Mouse (Mus musculus) MEL (cell line): Measurements from ENCODE around the gene Serpinb13. TPM values are rescaled to one million over a fixed set of nuclear protein-coding genes. Genes with fewer than 3 reads are reported as not detected.

Experiments used
- DNase-seq: peaks from one replicate; pipeline ENCODE4 v3.0.0; 2011; ENCODE audit warnings: low read depth, low spot score
- H3K27ac ChIP-seq: 2 replicates; pipeline ENCODE4 v1.5.1; 2012; ENCODE audit warnings: low read depth, mild to moderate bottlenecking, control low read depth, low read length, moderate library complexity; ENCODE audit not compliant: control insufficient read depth
- H3K27me3 ChIP-seq, 2 experiments: fragments of 150-350 bp in 1 of 2; sonication (generic) in 1 of 2; 2 replicates each; pipeline ENCODE4 v1.6.1; 2012; ENCODE audit warnings: low read length in 2 of 2, mild to moderate bottlenecking in 2 of 2, improper control_type of control experiment in 1 of 2, moderate library complexity in 1 of 2; ENCODE audit not compliant: insufficient read depth in 2 of 2, control insufficient read depth in 1 of 2
- H3K36me3 ChIP-seq, 2 experiments: 2 replicates each; pipeline ENCODE4 v1.6.1; 2012 to 2014; ENCODE audit warnings: low read length in 2 of 2, improper control_type of control experiment in 1 of 2, inconsistent platforms in 1 of 2, mild to moderate bottlenecking in 1 of 2; ENCODE audit not compliant: insufficient read depth in 2 of 2, control insufficient read depth in 1 of 2
- H3K4me1 ChIP-seq, 2 experiments: fragments of 150-350 bp in 1 of 2; sonication (generic) in 1 of 2; 2 replicates each; pipeline ENCODE4 v1.6.1; 2012; ENCODE audit warnings: low read length in 2 of 2, improper control_type of control experiment in 1 of 2, mild to moderate bottlenecking in 1 of 2; ENCODE audit not compliant: insufficient read depth in 2 of 2, control insufficient read depth in 1 of 2
- H3K4me3 ChIP-seq, 2 experiments: fragments of 150-350 bp in 1 of 2; sonication (generic) in 1 of 2; 2 replicates each; pipeline ENCODE4 v1.5.1; 2012; ENCODE audit warnings: low read depth in 2 of 2, low read length in 2 of 2, mild to moderate bottlenecking in 2 of 2, moderate library complexity in 2 of 2, control low read depth in 1 of 2, improper control_type of control experiment in 1 of 2; ENCODE audit not compliant: control insufficient read depth in 1 of 2, insufficient read depth in 1 of 2
- H3K79me2 ChIP-seq: 2 replicates; pipeline ENCODE4 v1.6.1; 2012; ENCODE audit warnings: mild to moderate bottlenecking, low read length, moderate library complexity; ENCODE audit not compliant: control insufficient read depth, poor library complexity, insufficient read depth
- H3K9ac ChIP-seq: 2 replicates; pipeline ENCODE4 v1.6.1; 2012; ENCODE audit warnings: low read depth, mild to moderate bottlenecking, control low read depth, low read length, moderate library complexity; ENCODE audit not compliant: control insufficient read depth, poor library complexity, severe bottlenecking
- H3K9me3 ChIP-seq: fragments of 150-350 bp; sonication (generic); replicated peaks from 2 replicates; pipeline ENCODE4 v1.6.1; 2012; ENCODE audit warnings: mild to moderate bottlenecking, low read length, improper control_type of control experiment, moderate library complexity; ENCODE audit not compliant: insufficient read depth
- CHD1 ChIP-seq: IDR thresholded peaks from 2 replicates; pipeline ENCODE4 v1.6.1; 2012; ENCODE audit warnings: low read depth, mild to moderate bottlenecking, inconsistent platforms, low read length, improper control_type of control experiment
- CTCF ChIP-seq, 3 experiments: IDR thresholded peaks in 2 of 3; conservative IDR thresholded peaks in 1 of 3; 2 replicates each; pipeline ENCODE4 v1.5.1; 2011 to 2012; ENCODE audit warnings: low read length in 3 of 3, low read depth in 2 of 3, mild to moderate bottlenecking in 2 of 3, improper control_type of control experiment in 1 of 3, inconsistent platforms in 1 of 3, mixed read lengths in 1 of 3, moderate library complexity in 1 of 3; ENCODE audit not compliant: control insufficient read depth in 1 of 3, insufficient read depth in 1 of 3, poor library complexity in 1 of 3, severe bottlenecking in 1 of 3
- ELF1 ChIP-seq: IDR thresholded peaks from 2 replicates; pipeline ENCODE4 v1.6.1; 2014; ENCODE audit warnings: low read depth, mild to moderate bottlenecking, inconsistent platforms, low read length, improper control_type of control experiment, moderate library complexity
- GATA1 ChIP-seq: IDR thresholded peaks from 2 replicates; pipeline ENCODE4 v1.6.1; 2011; ENCODE audit warnings: low read depth, low read length, improper control_type of control experiment
- HCFC1 ChIP-seq: IDR thresholded peaks from 2 replicates; pipeline ENCODE4 v1.6.1; 2012; ENCODE audit warnings: low read depth, mild to moderate bottlenecking, inconsistent platforms, low read length, improper control_type of control experiment, moderate library complexity
- KAT2A ChIP-seq: conservative IDR thresholded peaks from 2 replicates; pipeline ENCODE4 v1.6.1; 2012; ENCODE audit warnings: low read depth, low read length, improper control_type of control experiment, inconsistent platforms
- MAX ChIP-seq: IDR thresholded peaks from 2 replicates; pipeline ENCODE4 v1.6.1; 2011; ENCODE audit warnings: low read length, improper control_type of control experiment
- MYB ChIP-seq: IDR thresholded peaks from 2 replicates; pipeline ENCODE4 v1.6.1; 2011; ENCODE audit warnings: mild to moderate bottlenecking, low read depth, low read length, improper control_type of control experiment
- NRF1 ChIP-seq: IDR thresholded peaks from 2 replicates; pipeline ENCODE4 v1.6.1; 2014; ENCODE audit warnings: low read depth, mild to moderate bottlenecking, inconsistent platforms, low read length, improper control_type of control experiment, moderate library complexity; ENCODE audit not compliant: poor library complexity, insufficient read depth, severe bottlenecking
- POLR2A ChIP-seq, 2 experiments: IDR thresholded peaks; 2 replicates each; pipeline ENCODE4 v1.6.1; 2011 to 2012; ENCODE audit warnings: low read length in 2 of 2, mild to moderate bottlenecking in 2 of 2, control low read depth in 1 of 2, improper control_type of control experiment in 1 of 2, low read depth in 1 of 2, moderate library complexity in 1 of 2; ENCODE audit not compliant: control insufficient read depth in 1 of 2, insufficient read depth in 1 of 2, poor library complexity in 1 of 2
- POLR2AphosphoS5 ChIP-seq: IDR thresholded peaks from 2 replicates; pipeline ENCODE4 v1.6.1; 2012; ENCODE audit warnings: low read depth, borderline replicate concordance, mild to moderate bottlenecking, inconsistent platforms, low read length, moderate library complexity, mixed read lengths
- RAD21 ChIP-seq: IDR thresholded peaks from 2 replicates; pipeline ENCODE4 v1.6.1; 2011; ENCODE audit warnings: mild to moderate bottlenecking, low read depth, low read length, improper control_type of control experiment
- SIN3A ChIP-seq: IDR thresholded peaks from 2 replicates; pipeline ENCODE4 v1.6.1; 2012; ENCODE audit warnings: low read length, improper control_type of control experiment, inconsistent platforms
- SMC3 ChIP-seq: IDR thresholded peaks from 2 replicates; pipeline ENCODE4 v1.6.1; 2011; ENCODE audit warnings: low read depth, low read length, improper control_type of control experiment
- TBP ChIP-seq: IDR thresholded peaks from 2 replicates; pipeline ENCODE4 v1.8.0; 2011; ENCODE audit warnings: low read depth, low read length, improper control_type of control experiment
- TCF12 ChIP-seq: IDR thresholded peaks from 2 replicates; pipeline ENCODE4 v1.6.1; 2014; ENCODE audit warnings: low read depth, mild to moderate bottlenecking, inconsistent platforms, low read length, improper control_type of control experiment, moderate library complexity
- UBTF ChIP-seq: IDR thresholded peaks from 2 replicates; pipeline ENCODE4 v1.6.1; 2012; ENCODE audit warnings: low read depth, mild to moderate bottlenecking, inconsistent platforms, low read length, improper control_type of control experiment, moderate library complexity, borderline replicate concordance; ENCODE audit not compliant: insufficient read depth
- USF2 ChIP-seq, 2 experiments: IDR thresholded peaks; 2 replicates each; pipeline ENCODE4 v1.6.1; 2011 to 2012; ENCODE audit warnings: improper control_type of control experiment in 2 of 2, low read length in 2 of 2, borderline replicate concordance in 1 of 2, inconsistent platforms in 1 of 2, low read depth in 1 of 2, mild to moderate bottlenecking in 1 of 2; ENCODE audit not compliant: insufficient read depth in 1 of 2
- ZC3H11A ChIP-seq: IDR thresholded peaks from 2 replicates; pipeline ENCODE4 v1.6.1; 2012; ENCODE audit warnings: low read depth, mild to moderate bottlenecking, inconsistent platforms, low read length, improper control_type of control experiment
- ZMIZ1 ChIP-seq: IDR thresholded peaks from 2 replicates; pipeline ENCODE4 v1.6.1; 2012; ENCODE audit warnings: low read depth, mild to moderate bottlenecking, inconsistent platforms, low read length, improper control_type of control experiment, moderate library complexity
- polyA plus RNA-seq, 2 experiments: library from polyadenylated mRNA; stranded (reverse) in 1 of 2; unstranded in 1 of 2; fragments of >175 nt in 1 of 2; fragments of >200 nt in 1 of 2; gene quantifications; 2 replicates each; pipeline versions ENCODE4 v1.2.1 to v1.2.4; 2012; ENCODE audit warnings: low replicate concordance in 2 of 2, low read depth in 1 of 2; ENCODE audit not compliant: insufficient read length in 2 of 2, insufficient read depth in 1 of 2, missing spikeins in 1 of 2
- total RNA-seq: library from RNA; depleted of rRNA; stranded (reverse); fragments of 300-350 nt; gene quantifications from 2 replicates; pipeline ENCODE4 v1.2.3, GENCODE M21; 2012

Gene Serpinb13
- total and polyA plus RNA-seq, 3 experiments, result not detected

- H3K36me3 ChIP-seq, result peaks cover 0 to 2% of the 10 kb centered on the region in 2 experiments; a peak in 2 of 4 replicates
- no peaks in the 10 kb centered on the region for H3K79me2 ChIP-seq
- no peak for DNase-seq
- no peak within 1 kb of the TSS for H3K9ac ChIP-seq
- no peaks in the 10 kb centered on the region for H3K9me3 ChIP-seq
- H3K4me3 ChIP-seq, result no peak within 1 kb of the TSS
- peaks cover 0 to 5% of the 10 kb centered on the region in 2 experiments; a peak in 3 of 4 replicates for H3K4me1 ChIP-seq
- no peaks in the 10 kb centered on the region; a peak in 2 of 4 replicates for H3K27me3 ChIP-seq
- no peak for TF ChIP-seq ZC3H11A
- no peak for TF ChIP-seq POLR2AphosphoS5
- no peak for TF ChIP-seq UBTF
- TF ChIP-seq RAD21, result no peak
- TF ChIP-seq GATA1, result no peak
- no peak for TF ChIP-seq POLR2A (IDR thresholded peaks at IDR 0.05; ENCODE audit: control insufficient read depth in 1 of 2, insufficient read depth in 1 of 2, low read depth in 1 of 2, low read length in 2 of 2, poor library complexity in 1 of 2)
- TF ChIP-seq KAT2A, result no peak
- TF ChIP-seq CTCF (IDR thresholded peaks at IDR 0.05 in 2 of 3, conservative IDR thresholded peaks at IDR 0.05 in 1 of 3; ENCODE audit: control insufficient read depth in 1 of 3, insufficient read depth in 1 of 3, low read depth in 2 of 3, low read length in 3 of 3, poor library complexity in 1 of 3, severe bottlenecking in 1 of 3), result no peak
- TF ChIP-seq MYB, result no peak
- TF ChIP-seq HCFC1, result no peak
- no peak for TF ChIP-seq SIN3A
- TF ChIP-seq NRF1, result no peak
- H3K27ac ChIP-seq, result no peak within 1 kb of the TSS
Measured at GRCm38 (mm10) chr1:106934265-106934664, 46.5 kb upstream of the Serpinb13 start, which contains the start of gene Serpinb12. Gene Serpinb12, plus strand, starts transcription at chr1:106934449.

- TF ChIP-seq CTCF (IDR thresholded peaks at IDR 0.05 in 2 of 3, conservative IDR thresholded peaks at IDR 0.05 in 1 of 3; ENCODE audit: control insufficient read depth in 1 of 3, insufficient read depth in 1 of 3, low read depth in 2 of 3, low read length in 3 of 3, poor library complexity in 1 of 3, severe bottlenecking in 1 of 3), result no peak
- Histone ChIP-seq H3K4me1 (no peaks in the 10 kb centered on the region), H3K9ac (no peak overlapping the region), H3K27ac (no peak overlapping the region), H3K79me2 (no peaks in the 10 kb centered on the region), H3K27me3 (peaks cover 0 to 4% of the 10 kb centered on the region in 2 experiments; a peak in 1 of 4 replicates), H3K36me3 (no peaks in the 10 kb centered on the region), H3K4me3 (no peak overlapping the region), H3K9me3 (no peaks in the 10 kb centered on the region)
- DNase-seq, result no peak
Measured at GRCm38 (mm10) chr1:106947217-106947616, 33.6 kb upstream of the Serpinb13 start.

DNA sequence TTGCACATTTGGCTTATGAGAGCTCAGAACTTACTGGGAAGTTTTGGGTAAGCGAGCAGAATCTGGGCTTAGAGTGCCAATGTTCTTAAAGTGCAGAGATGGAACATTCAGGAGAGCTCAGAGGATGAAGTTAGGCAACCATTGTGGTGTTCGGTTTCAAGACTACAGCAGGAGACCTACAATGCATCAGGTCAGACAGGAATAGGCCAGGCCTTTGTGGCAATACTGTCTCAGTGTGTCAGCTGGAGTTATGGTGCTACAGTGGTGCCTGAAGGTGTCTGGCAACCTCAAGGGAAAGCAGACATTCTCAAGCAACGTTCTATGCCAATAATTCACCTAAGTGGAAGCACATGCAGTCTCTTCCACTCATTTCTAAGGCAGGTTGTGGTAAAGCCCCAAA is 20.8 kb upstream of the Serpinb13 start:
- Histone ChIP-seq H3K9me3 (no peaks in the 10 kb centered on the region), H3K27ac (no peak overlapping the region), H3K27me3 (no peaks in the 10 kb centered on the region), H3K4me3 (no peak overlapping the region), H3K79me2 (no peaks in the 10 kb centered on the region), H3K9ac (no peak overlapping the region), H3K4me1 (no peaks in the 10 kb centered on the region), H3K36me3 (no peaks in the 10 kb centered on the region)
- TF ChIP-seq ELF1 (no peak), NRF1 (no peak), TCF12 (no peak), TBP (no peak), HCFC1 (no peak), USF2 (IDR thresholded peaks at IDR 0.05; ENCODE audit: borderline replicate concordance in 1 of 2, insufficient read depth in 1 of 2, low read depth in 1 of 2, low read length in 2 of 2) (no peak), MYB (no peak), SMC3 (no peak), MAX (no peak), ZMIZ1 (no peak), CHD1 (no peak)
- DNase-seq, result no peak
